Comparison of ENCODE assay signal across 23 mouse cellular contexts in genomic region chr7:66180711-66181365, GRCm38 (mm10).
DNase-seq lines count a peak whose midpoint lies in the region; ATAC-seq and TF ChIP-seq lines count a peak whose summit lies in the region.
"Had no signal": no experiment of that assay in that cellular context is flagged by ENCODE, and none has a peak within 500 bp of the region (broad histone marks: within the 10 kb centered on the region; RNA-seq: fewer than 3 reads in every experiment).

No protein-coding gene starts in this region.

- 72% methylated on average over 10 of the region's 10 CpGs for WGBS in lung, postnatal 0 days

- no peak for TF ChIP-seq EP300 in lung, postnatal 0 days (IDR thresholded peaks at IDR 0.05)

- no peak overlapping the region for H3ac ChIP-seq in myocyte (ENCODE audit: control insufficient read depth, insufficient read length)

- no peak overlapping the region for H3K27ac ChIP-seq in lung, postnatal 0 days (ENCODE audit: low read length)
- H3K27ac ChIP-seq: forebrain, embryonic 12.5 days; heart, adult 2 months; hindbrain, embryonic 13.5 days; intestine, embryonic 15.5 days; kidney, embryonic 15.5 days; limb, embryonic 13.5 days; liver, embryonic 13.5 days; midbrain, embryonic 15.5 days had no signal

- peaks cover 4% of the 10 kb centered on the region; the same call in 1 of the 2 replicates for H3K4me1 ChIP-seq in lung, postnatal 0 days (ENCODE audit: insufficient read depth, low read depth, low read length)
- H3K4me1 ChIP-seq: forebrain, embryonic 12.5 days; hindbrain, embryonic 13.5 days; intestine, embryonic 15.5 days had no signal

- H3K36me3 ChIP-seq in lung, postnatal 0 days (ENCODE audit: insufficient read depth, low read length): no peaks in the 10 kb centered on the region
- no peaks in the 10 kb centered on the region for H3K36me3 ChIP-seq in myocyte (ENCODE audit: control insufficient read depth, insufficient read depth)
- H3K36me3 ChIP-seq: intestine, embryonic 15.5 days; kidney, embryonic 15.5 days; liver, embryonic 13.5 days; midbrain, embryonic 15.5 days had no signal

- peak; percentile 65 for DNase-seq in adrenal gland, adult 8-10 months
- DNase-seq in adrenal gland, postnatal 10 days: no peak
- DNase-seq in lung, postnatal 0 days (ENCODE audit: low spot score): peak; percentile 62
- no peak for DNase-seq in lung, postnatal 25 days (ENCODE audit: low spot score)
- peak; percentile 46 for DNase-seq in CD4-positive helper T cell, adult 2 months (ENCODE audit: low read depth, low spot score)
- no peak for DNase-seq in thymus, postnatal 4 days
- DNase-seq in kidney, adult 9 months: no peak
- DNase-seq: cerebellum, adult 18-20 months; cerebellum, postnatal 25 days; embryo, embryonic 11 days; heart, adult 2 months; heart, postnatal 14 days; layer of hippocampus, postnatal 36 days; liver, embryonic 13.5 days; lung, embryonic 14.5 days; right cerebral cortex, postnatal 4 days had no signal

- no peaks in the 10 kb centered on the region for H3K27me3 ChIP-seq in lung, postnatal 0 days (replicated peaks; ENCODE audit: insufficient read depth, low read length)
- no peaks in the 10 kb centered on the region for H3K27me3 ChIP-seq in myocyte (ENCODE audit: control insufficient read depth, insufficient read depth, insufficient read length)
- H3K27me3 ChIP-seq: forebrain, embryonic 12.5 days; hindbrain, embryonic 13.5 days; intestine, embryonic 15.5 days; kidney, embryonic 15.5 days; limb, embryonic 13.5 days; liver, embryonic 13.5 days; midbrain, embryonic 15.5 days had no signal

- peak; percentile 53 for ATAC-seq in lung, postnatal 0 days
- ATAC-seq: intestine, embryonic 15.5 days; midbrain, embryonic 15.5 days had no signal

- no peak for TF ChIP-seq POLR2A in myocyte (IDR thresholded peaks at IDR 0.05; ENCODE audit: insufficient read length, low read depth)

- H3K4me2 ChIP-seq in lung, postnatal 0 days (replicated peaks; ENCODE audit: low read depth, low read length): no peak overlapping the region
- peak overlapping the region; percentile 36 for H3K4me2 ChIP-seq in myocyte (ENCODE audit: low read depth)
- H3K4me2 ChIP-seq: forebrain, embryonic 12.5 days; hindbrain, embryonic 13.5 days; intestine, embryonic 15.5 days; kidney, embryonic 15.5 days; limb, embryonic 13.5 days; liver, embryonic 13.5 days; lung, embryonic 14.5 days; midbrain, embryonic 15.5 days had no signal

- H3K4me3 ChIP-seq in lung, postnatal 0 days (ENCODE audit: low read depth, low read length): no peak overlapping the region
- no peak overlapping the region for H3K4me3 ChIP-seq in myocyte
- H3K4me3 ChIP-seq: forebrain, embryonic 12.5 days; heart, adult 2 months; hindbrain, embryonic 13.5 days; intestine, embryonic 15.5 days; kidney, embryonic 15.5 days; limb, embryonic 13.5 days; liver, embryonic 13.5 days; midbrain, embryonic 15.5 days had no signal

- no peaks in the 10 kb centered on the region for H3K9me3 ChIP-seq in lung, postnatal 0 days (ENCODE audit: low read length)
- H3K9me3 ChIP-seq: forebrain, embryonic 12.5 days; hindbrain, embryonic 13.5 days; intestine, embryonic 15.5 days; kidney, embryonic 15.5 days; limb, embryonic 13.5 days; liver, embryonic 13.5 days; midbrain, embryonic 15.5 days had no signal

- no peaks in the 10 kb centered on the region for H3K79me2 ChIP-seq in myocyte (ENCODE audit: control insufficient read depth, insufficient read depth)

- no peak overlapping the region for H3K9ac ChIP-seq in lung, postnatal 0 days (replicated peaks; ENCODE audit: low read depth)
- H3K9ac ChIP-seq: forebrain, embryonic 12.5 days; hindbrain, embryonic 13.5 days; intestine, embryonic 15.5 days; kidney, embryonic 15.5 days; limb, embryonic 13.5 days; liver, embryonic 13.5 days; lung, embryonic 14.5 days; midbrain, embryonic 15.5 days had no signal

- TF ChIP-seq CTCF in lung, postnatal 0 days (IDR thresholded peaks at IDR 0.05): no peak

TF ChIP-seq in myocyte, 11 proteins besides CTCF, POLR2A, EP300 and RAD21:
- TF ChIP-seq E2F4 (IDR thresholded peaks at IDR 0.05; ENCODE audit: insufficient read depth) (no peak), SRF (IDR thresholded peaks at IDR 0.05; ENCODE audit: control insufficient read depth, insufficient read length, low read depth) (no peak), REST (IDR thresholded peaks at IDR 0.05; ENCODE audit: insufficient read depth, insufficient read length) (no peak), USF1 (IDR thresholded peaks at IDR 0.05; ENCODE audit: low read depth) (no peak), MYOG (IDR thresholded peaks at IDR 0.05; ENCODE audit: control insufficient read depth in 1 of 3, insufficient read depth in 1 of 3, insufficient read length in 2 of 3, low read depth in 2 of 3) (no peak), TCF12 (IDR thresholded peaks at IDR 0.05; ENCODE audit: insufficient read depth, poor library complexity, severe bottlenecking) (no peak), CEBPB (IDR thresholded peaks at IDR 0.05; ENCODE audit: insufficient read depth, poor library complexity, severe bottlenecking) (no peak), TCF3 (IDR thresholded peaks at IDR 0.05; ENCODE audit: insufficient read length, low read depth) (no peak), MYOD1 (IDR thresholded peaks at IDR 0.05; ENCODE audit: control insufficient read depth in 1 of 3, insufficient read length in 2 of 3, low read depth in 2 of 3) (no peak), POLR2AphosphoS2 (IDR thresholded peaks at IDR 0.05; ENCODE audit: insufficient read length, low read depth) (no peak), MAX (IDR thresholded peaks at IDR 0.05; ENCODE audit: low read depth) (no peak)

Comparison
In these comparisons a context has a peak if more than half of its experiments do, and no peak if none do; other contexts are left out.
1. DNase-seq: peak in adrenal gland, adult 8-10 months (single experiment), lung, postnatal 0 days (single experiment) and CD4-positive helper T cell, adult 2 months (single experiment); none in adrenal gland, postnatal 10 days (single experiment), lung, postnatal 25 days (single experiment), thymus, postnatal 4 days (single experiment) and kidney, adult 9 months (single experiment).